Mouse (Mus musculus): Measurements from ENCODE around the gene 1700074P13Rik. TPM values are rescaled to one million over a fixed set of nuclear protein-coding genes. Genes with fewer than 3 reads are reported as not detected.
"Not testable (repeated sequence)": the region's sequence is repeated elsewhere in the genome, so short reads cannot be mapped to it uniquely, and the experiment has no call there.

1700074P13Rik gene
- polyA plus RNA-seq (2011; ENCODE audit: insufficient read depth, insufficient read length, low read depth, missing spikeins) = not detected in 2 replicates

DNA sequence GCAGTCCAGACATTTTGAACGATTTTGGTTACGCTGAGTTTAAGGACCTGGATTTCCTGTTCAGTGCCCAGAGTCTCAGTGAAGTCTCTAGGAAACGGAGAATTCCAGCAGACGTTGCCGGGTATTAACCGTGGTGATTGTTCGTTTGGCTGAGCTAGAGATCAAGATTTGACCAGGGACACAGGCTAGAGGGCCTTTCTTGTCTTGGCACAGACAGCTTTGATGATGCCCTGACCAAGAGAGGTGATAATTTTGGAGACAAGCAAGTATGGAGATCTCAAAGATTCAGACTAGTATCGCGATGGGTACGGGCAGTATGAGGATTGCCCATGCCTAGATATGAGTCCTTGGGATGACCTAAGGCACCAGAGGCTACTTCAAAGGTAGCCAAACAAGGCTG is at the start of gene 1700074P13Rik:
1700074P13Rik (minus strand) TSS at position 101 of the 400 bp plus-strand sequence.
- Histone ChIP-seq H3K27me3 (ENCODE audit: control insufficient read depth, insufficient read depth, low read length, poor library complexity, severe bottlenecking) (no peaks in the 10 kb centered on the region), H3K4me3 (ENCODE audit: low read depth, low read length) (no peak within 1 kb of the TSS), H3K9ac (ENCODE audit: low read depth, poor library complexity, severe bottlenecking) (no peak within 1 kb of the TSS), H3K4me1 (ENCODE audit: control insufficient read depth, insufficient read depth, low read length) (no peaks in the 10 kb centered on the region), H3K36me3 (ENCODE audit: control insufficient read depth, insufficient read depth, low read length, poor library complexity, severe bottlenecking) (no peaks in the 10 kb centered on the region), H3K27ac (ENCODE audit: insufficient read depth, low read length) (no peak within 1 kb of the TSS), H3K9me3 (replicated peaks; ENCODE audit: control insufficient read depth, insufficient read depth, low read length, poor library complexity, severe bottlenecking) (no peaks in the 10 kb centered on the region)
- TF ChIP-seq EP300 (IDR thresholded peaks at IDR 0.05; ENCODE audit: insufficient read depth, low read depth, low read length) = no peak
- no peak for TF ChIP-seq POLR2A (IDR thresholded peaks at IDR 0.05; ENCODE audit: insufficient read depth, low read length)
- no peak for TF ChIP-seq CTCF (IDR thresholded peaks at IDR 0.05; ENCODE audit: low read depth, low read length)

DNA sequence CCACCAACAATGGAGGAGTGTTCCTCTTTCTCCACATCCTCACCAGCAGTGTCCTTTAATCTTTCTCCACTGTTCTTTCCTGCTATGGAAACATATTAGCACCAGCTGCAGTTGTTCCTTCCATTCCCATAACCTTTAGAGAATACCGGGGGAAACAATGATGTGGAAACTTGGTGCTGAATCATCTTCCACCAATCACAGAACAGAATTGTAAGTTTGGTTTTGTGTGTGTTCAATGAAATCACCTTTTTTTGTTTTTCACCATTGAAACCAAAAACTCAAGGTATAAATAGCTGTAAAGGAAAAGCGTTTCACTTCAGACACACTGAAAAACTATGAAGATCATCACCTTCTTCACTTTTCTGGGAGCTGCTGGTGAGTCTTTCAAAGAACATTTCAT is 24.1 kb upstream of the 1700074P13Rik start, which contains the start of gene 1810009J06Rik:
1810009J06Rik (plus strand) TSS at position 301 of the 400 bp plus-strand sequence.
- H3K4me1 ChIP-seq (ENCODE audit: control insufficient read depth, insufficient read depth, low read length); H3K9me3 ChIP-seq (replicated peaks; ENCODE audit: control insufficient read depth, insufficient read depth, low read length, poor library complexity, severe bottlenecking); H3K4me3 ChIP-seq (ENCODE audit: low read depth, low read length): not testable (repeated sequence)

DNA sequence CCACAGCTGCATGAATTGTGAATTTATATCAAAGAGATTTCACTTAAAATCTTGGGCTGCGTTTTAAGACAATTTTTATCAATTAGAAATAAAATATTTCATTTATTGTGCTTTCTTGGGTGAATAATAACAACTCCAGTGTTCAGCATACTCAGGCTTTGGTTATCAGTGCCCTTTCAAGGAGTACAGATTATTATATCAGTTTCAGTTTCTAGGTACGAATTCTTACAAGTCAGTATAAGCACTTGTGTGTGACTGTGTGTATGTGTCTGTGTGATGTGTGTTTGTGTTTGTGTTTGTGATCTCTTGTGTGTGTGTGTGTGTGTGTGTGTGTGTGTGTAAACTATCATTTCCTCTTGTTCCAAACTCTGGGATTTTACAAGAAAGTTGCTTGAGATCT is 13.4 kb upstream of the 1700074P13Rik start:
- TF ChIP-seq EP300 (IDR thresholded peaks at IDR 0.05; ENCODE audit: insufficient read depth, low read depth, low read length) = no peak
- no peak for TF ChIP-seq CTCF (IDR thresholded peaks at IDR 0.05; ENCODE audit: low read depth, low read length)
- no peak for TF ChIP-seq POLR2A (IDR thresholded peaks at IDR 0.05; ENCODE audit: insufficient read depth, low read length)
- Histone ChIP-seq H3K9ac (ENCODE audit: low read depth, poor library complexity, severe bottlenecking) (no peak overlapping the region), H3K4me1 (ENCODE audit: control insufficient read depth, insufficient read depth, low read length) (no peaks in the 10 kb centered on the region), H3K27me3 (ENCODE audit: control insufficient read depth, insufficient read depth, low read length, poor library complexity, severe bottlenecking) (no peaks in the 10 kb centered on the region), H3K9me3 (replicated peaks; ENCODE audit: control insufficient read depth, insufficient read depth, low read length, poor library complexity, severe bottlenecking) (no peaks in the 10 kb centered on the region), H3K4me3 (ENCODE audit: low read depth, low read length) (no peak overlapping the region), H3K27ac (ENCODE audit: insufficient read depth, low read length) (no peak overlapping the region), H3K36me3 (ENCODE audit: control insufficient read depth, insufficient read depth, low read length, poor library complexity, severe bottlenecking) (no peaks in the 10 kb centered on the region)

More for the DNA sequence above, 24.1 kb upstream of the 1700074P13Rik start, which contains the start of gene 1810009J06Rik:
- H3K27me3 ChIP-seq (ENCODE audit: control insufficient read depth, insufficient read depth, low read length, poor library complexity, severe bottlenecking); H3K9ac ChIP-seq (ENCODE audit: low read depth, poor library complexity, severe bottlenecking); H3K27ac ChIP-seq (ENCODE audit: insufficient read depth, low read length); H3K36me3 ChIP-seq (ENCODE audit: control insufficient read depth, insufficient read depth, low read length, poor library complexity, severe bottlenecking): not testable (repeated sequence)

GRCm38 (mm10) chr6:40951770-40952169 is 11.4 kb upstream of the 1700074P13Rik start, which contains the start of gene Gm4744:
TSS of gene Gm4744 (minus strand) at chr6:40951870.
- TF ChIP-seq EP300 (IDR thresholded peaks at IDR 0.05; ENCODE audit: insufficient read depth, low read depth, low read length) (no peak), POLR2A (IDR thresholded peaks at IDR 0.05; ENCODE audit: insufficient read depth, low read length) (no peak), CTCF (IDR thresholded peaks at IDR 0.05; ENCODE audit: low read depth, low read length) (no peak)
- Histone ChIP-seq H3K9ac (ENCODE audit: low read depth, poor library complexity, severe bottlenecking) (no peak within 1 kb of the TSS), H3K27me3 (ENCODE audit: control insufficient read depth, insufficient read depth, low read length, poor library complexity, severe bottlenecking) (no peaks in the 10 kb centered on the region), H3K4me3 (ENCODE audit: low read depth, low read length) (no peak within 1 kb of the TSS), H3K9me3 (replicated peaks; ENCODE audit: control insufficient read depth, insufficient read depth, low read length, poor library complexity, severe bottlenecking) (no peaks in the 10 kb centered on the region), H3K36me3 (ENCODE audit: control insufficient read depth, insufficient read depth, low read length, poor library complexity, severe bottlenecking) (no peaks in the 10 kb centered on the region), H3K27ac (ENCODE audit: insufficient read depth, low read length) (no peak within 1 kb of the TSS), H3K4me1 (ENCODE audit: control insufficient read depth, insufficient read depth, low read length) (no peaks in the 10 kb centered on the region)

DNA sequence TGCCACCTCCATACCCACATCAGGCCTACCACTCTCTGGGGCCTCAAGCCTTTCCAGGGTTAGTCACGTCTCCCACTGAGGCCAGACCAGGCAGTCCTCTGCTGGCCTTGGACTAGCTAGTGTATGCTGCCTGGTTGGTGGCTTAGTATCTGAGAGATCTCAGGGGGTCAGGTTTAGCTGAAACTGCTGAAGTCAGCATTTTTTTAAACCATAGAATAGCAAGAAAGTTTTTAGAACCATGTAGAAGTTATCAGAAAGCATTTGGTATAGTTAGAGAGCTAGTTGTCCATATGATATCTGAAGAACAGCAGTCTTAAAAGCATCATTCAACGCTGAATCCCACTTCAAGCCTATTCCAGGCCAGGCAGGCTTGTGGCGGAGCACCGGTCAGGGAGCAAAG is 20.4 kb downstream of the 1700074P13Rik start:
- TF ChIP-seq POLR2A (IDR thresholded peaks at IDR 0.05; ENCODE audit: insufficient read depth, low read length) (no peak), CTCF (IDR thresholded peaks at IDR 0.05; ENCODE audit: low read depth, low read length) (no peak), EP300 (IDR thresholded peaks at IDR 0.05; ENCODE audit: insufficient read depth, low read depth, low read length) (no peak)
- H3K36me3 ChIP-seq (ENCODE audit: control insufficient read depth, insufficient read depth, low read length, poor library complexity, severe bottlenecking) = no peaks in the 10 kb centered on the region
- no peaks in the 10 kb centered on the region for H3K9me3 ChIP-seq (replicated peaks; ENCODE audit: control insufficient read depth, insufficient read depth, low read length, poor library complexity, severe bottlenecking)
- H3K27me3 ChIP-seq (ENCODE audit: control insufficient read depth, insufficient read depth, low read length, poor library complexity, severe bottlenecking) = no peaks in the 10 kb centered on the region
- H3K4me1 ChIP-seq (ENCODE audit: control insufficient read depth, insufficient read depth, low read length) = no peaks in the 10 kb centered on the region
- H3K9ac ChIP-seq (ENCODE audit: low read depth, poor library complexity, severe bottlenecking) = no peak overlapping the region
- no peak overlapping the region for H3K4me3 ChIP-seq (ENCODE audit: low read depth, low read length)
- H3K27ac ChIP-seq (ENCODE audit: insufficient read depth, low read length) = no peak overlapping the region

GRCm38 (mm10) chr6:40900287-40900686 is 40.1 kb downstream of the 1700074P13Rik start, which contains the start of gene Prss58:
TSS of gene Prss58 (minus strand) at chr6:40900387.
- no peak within 1 kb of the TSS for H3K9ac ChIP-seq (ENCODE audit: low read depth, poor library complexity, severe bottlenecking)
- TF ChIP-seq EP300 (IDR thresholded peaks at IDR 0.05; ENCODE audit: insufficient read depth, low read depth, low read length) (no peak), POLR2A (IDR thresholded peaks at IDR 0.05; ENCODE audit: insufficient read depth, low read length) (no peak), CTCF (IDR thresholded peaks at IDR 0.05; ENCODE audit: low read depth, low read length) (no peak)
- H3K36me3 ChIP-seq (ENCODE audit: control insufficient read depth, insufficient read depth, low read length, poor library complexity, severe bottlenecking) = no peaks in the 10 kb centered on the region
- no peaks in the 10 kb centered on the region; the same call in 1 of the 2 replicates for H3K27me3 ChIP-seq (ENCODE audit: control insufficient read depth, insufficient read depth, low read length, poor library complexity, severe bottlenecking)
- H3K4me1 ChIP-seq (ENCODE audit: control insufficient read depth, insufficient read depth, low read length) = no peaks in the 10 kb centered on the region
- H3K27ac ChIP-seq (ENCODE audit: insufficient read depth, low read length) = no peak within 1 kb of the TSS
- no peak within 1 kb of the TSS for H3K4me3 ChIP-seq (ENCODE audit: low read depth, low read length)
- no peaks in the 10 kb centered on the region for H3K9me3 ChIP-seq (replicated peaks; ENCODE audit: control insufficient read depth, insufficient read depth, low read length, poor library complexity, severe bottlenecking)
